Mouse (Mus musculus) c-Kit-positive CD71-negative TER-119-negative erythroid progenitor cells, embryonic 14.5 days (primary cell): ENCODE results near the gene Selp.

ENCODE experiments used
- DNase-seq: peaks from one replicate; pipeline ENCODE4 v3.0.0-alpha.2; 2013; ENCODE audit warnings: low read depth

Selp gene

GRCm38 (mm10) chr1:164119892-164120776, 5.1 kb downstream of the Selp start:
- DNase-seq, result no peak

- no peak for DNase-seq
These were observed 5.7 kb downstream of the Selp start for GRCm38 (mm10) chr1:164120777-164121158.

GRCm38 (mm10) chr1:164123836-164124235, 8.8 kb downstream of the Selp start:
- DNase-seq, result no peak

GRCm38 (mm10) chr1:164130013-164130412, 14.9 kb downstream of the Selp start:
- DNase-seq, result no peak

- DNase-seq, result no peak
These were observed 17.5 kb downstream of the Selp start for GRCm38 (mm10) chr1:164132609-164133008.

- DNase-seq, result no peak
These were observed 19.0 kb downstream of the Selp start for GRCm38 (mm10) chr1:164134101-164134500.

GRCm38 (mm10) chr1:164135360-164135759, 20.3 kb downstream of the Selp start:
- DNase-seq, result peak; percentile 72

- peak; percentile 74 for DNase-seq
These were observed 20.9 kb downstream of the Selp start for GRCm38 (mm10) chr1:164135960-164136359.

- DNase-seq, result no peak
These were observed 21.6 kb downstream of the Selp start for GRCm38 (mm10) chr1:164136636-164137035.

GRCm38 (mm10) chr1:164138365-164139130, 23.5 kb downstream of the Selp start:
- peak; percentile 78 for DNase-seq

- no peak for DNase-seq
These were observed 24.4 kb downstream of the Selp start for GRCm38 (mm10) chr1:164139464-164139863.

GRCm38 (mm10) chr1:164149083-164149482, 34.0 kb downstream of the Selp start:
- DNase-seq, result no peak

- no peak for DNase-seq
These were observed 36.5 kb downstream of the Selp start, which contains the start of gene F5 for GRCm38 (mm10) chr1:164151387-164152088. TSS of gene F5 (plus strand) at chr1:164151838.

- no peak for DNase-seq
These were observed 37.8 kb downstream of the Selp start for GRCm38 (mm10) chr1:164152836-164153235.

- DNase-seq, result no peak
These were observed 39.9 kb downstream of the Selp start for GRCm38 (mm10) chr1:164154983-164155382.

- no peak for DNase-seq
These were observed 43.5 kb downstream of the Selp start for GRCm38 (mm10) chr1:164158571-164158970.

- no peak for DNase-seq
These were observed 44.7 kb downstream of the Selp start for GRCm38 (mm10) chr1:164159781-164160180.

GRCm38 (mm10) chr1:164162745-164163144, 47.7 kb downstream of the Selp start:
- DNase-seq, result no peak

- DNase-seq, result no peak
These were observed 53.8 kb downstream of the Selp start for GRCm38 (mm10) chr1:164168818-164169217.

GRCm38 (mm10) chr1:164170434-164170833, 55.4 kb downstream of the Selp start:
- no peak for DNase-seq

- DNase-seq, result no peak
These were observed 58.1 kb downstream of the Selp start for GRCm38 (mm10) chr1:164173145-164173544.

- no peak for DNase-seq
These were observed 61.8 kb downstream of the Selp start for GRCm38 (mm10) chr1:164176856-164177255.
